Mouse (Mus musculus): Measurements from ENCODE around the gene Eml1.
A peak's percentile ranks its signal among the peaks of the same experiment; 100 is the strongest.

The Eml1 gene

GRCm38 (mm10) chr12:108422858-108423631 is 52.3 kb downstream of the Eml1 start:
- DNase-seq, result peak; percentile 91

- no peak for DNase-seq
Measured at GRCm38 (mm10) chr12:108430964-108431363, 60.2 kb downstream of the Eml1 start.

DNA sequence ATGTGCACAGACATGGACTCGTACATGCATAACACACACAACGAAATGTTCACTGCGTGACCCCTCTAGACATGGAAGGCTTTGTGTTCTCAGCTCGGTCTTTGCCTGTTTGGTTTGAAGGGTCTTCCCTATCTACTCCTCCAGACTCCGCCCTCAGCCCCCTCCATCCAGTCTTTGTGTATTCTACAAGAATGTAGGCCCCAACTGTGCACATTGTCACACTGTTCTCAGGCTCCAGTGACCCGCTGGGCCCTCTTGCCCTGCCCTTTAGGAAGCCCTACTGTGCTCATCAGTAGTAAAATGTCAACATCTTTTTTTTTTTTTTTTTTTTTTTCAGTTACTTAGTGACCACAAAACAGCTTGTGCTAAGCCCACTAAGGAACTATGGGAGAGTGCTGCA is 61.0 kb downstream of the Eml1 start:
- no peak for DNase-seq

- no peak for DNase-seq
Measured at GRCm38 (mm10) chr12:108432578-108432977, 61.8 kb downstream of the Eml1 start.

GRCm38 (mm10) chr12:108433030-108433429 is 62.3 kb downstream of the Eml1 start:
- peak; percentile 62 for DNase-seq

DNA sequence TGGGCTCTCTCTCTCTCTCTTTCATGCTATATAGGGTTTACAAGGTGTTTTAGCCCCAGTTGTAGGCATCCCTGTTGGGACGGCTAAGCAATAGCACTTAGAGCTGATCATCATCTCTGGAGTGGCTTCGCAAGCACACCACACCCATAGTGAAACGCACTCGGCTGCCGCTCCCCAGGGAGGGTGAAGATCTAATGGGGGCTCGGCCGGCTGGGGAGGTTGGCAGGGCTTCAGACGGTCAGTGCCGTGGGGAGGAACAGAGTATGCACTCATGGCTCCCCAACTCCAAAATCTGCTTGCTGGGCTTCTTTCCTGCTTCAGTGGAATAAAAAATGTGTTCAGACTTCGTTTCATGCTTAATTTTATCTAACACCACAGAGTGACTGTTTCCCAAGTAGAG is 62.7 kb downstream of the Eml1 start:
- DNase-seq, result no peak

DNA sequence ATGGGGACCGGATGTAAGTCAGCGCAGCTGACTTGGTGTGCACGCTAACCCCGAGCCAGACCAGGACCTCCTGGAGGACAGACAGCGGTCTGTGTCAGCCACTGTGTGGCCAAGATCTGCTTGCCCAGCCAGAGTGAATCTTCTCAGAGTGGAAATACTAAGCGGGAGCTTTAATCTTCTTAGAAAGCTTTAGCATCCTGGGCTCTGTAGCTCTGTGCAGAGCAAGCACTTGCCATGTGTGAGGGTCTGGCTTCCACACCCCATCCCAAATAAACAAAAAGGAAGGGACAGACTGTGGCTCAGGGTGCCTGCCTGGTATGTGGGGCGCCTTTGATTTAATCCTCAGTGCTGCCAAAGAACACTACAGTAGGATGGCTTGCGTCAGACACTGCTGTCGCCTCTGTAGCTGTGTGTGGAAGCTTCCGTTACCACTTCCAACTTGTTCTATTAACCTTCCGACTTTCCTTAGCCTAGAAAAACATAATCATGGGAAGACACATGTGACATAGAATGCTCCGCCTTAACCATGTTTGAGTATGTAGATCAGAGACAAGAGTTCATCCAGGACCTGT is 64.8 kb downstream of the Eml1 start:
- DNase-seq, result no peak

GRCm38 (mm10) chr12:108436029-108436923 is 65.5 kb downstream of the Eml1 start:
- DNase-seq, result peak; percentile 81

DNA sequence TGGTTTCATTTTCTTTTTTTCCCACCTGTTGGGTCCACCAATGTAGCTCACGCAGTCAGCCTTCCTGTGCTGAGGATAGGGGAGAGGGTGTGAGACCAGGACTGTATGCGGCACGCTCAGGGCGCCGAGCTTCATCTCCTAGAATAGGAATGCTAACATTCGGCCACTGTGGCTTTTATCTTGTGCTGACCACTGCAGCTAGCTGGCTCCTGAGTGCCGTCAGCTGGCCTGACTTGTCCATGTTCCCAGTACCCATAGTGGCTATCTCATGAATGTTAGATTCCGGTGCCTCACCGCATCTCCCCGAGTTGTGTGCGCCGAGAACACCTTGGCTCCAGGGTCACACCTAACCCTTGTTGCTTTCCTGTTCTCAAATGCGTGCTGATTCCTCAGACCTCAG is 66.7 kb downstream of the Eml1 start:
- no peak for DNase-seq

- no peak for DNase-seq
Measured at GRCm38 (mm10) chr12:108443271-108443670, 72.5 kb downstream of the Eml1 start.

DNA sequence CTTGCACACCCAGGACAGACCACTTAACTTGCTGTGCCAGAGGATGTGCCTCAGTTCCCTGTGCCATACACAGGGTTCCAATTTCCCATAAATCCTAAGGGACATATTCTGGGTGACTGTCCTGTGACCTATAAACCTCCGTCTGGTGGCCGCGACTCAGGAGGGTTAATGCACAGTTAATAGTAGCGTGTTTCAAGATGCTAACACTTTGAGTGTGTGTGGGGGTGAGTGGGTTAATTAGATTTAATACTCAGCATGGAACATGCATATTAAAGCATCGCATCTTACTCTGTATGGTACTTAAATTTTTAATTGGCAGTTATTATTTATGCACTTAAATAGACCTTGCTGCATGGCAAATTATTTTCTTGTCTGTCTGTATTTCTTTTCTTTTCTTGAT is 73.0 kb downstream of the Eml1 start:
- DNase-seq, result no peak

DNA sequence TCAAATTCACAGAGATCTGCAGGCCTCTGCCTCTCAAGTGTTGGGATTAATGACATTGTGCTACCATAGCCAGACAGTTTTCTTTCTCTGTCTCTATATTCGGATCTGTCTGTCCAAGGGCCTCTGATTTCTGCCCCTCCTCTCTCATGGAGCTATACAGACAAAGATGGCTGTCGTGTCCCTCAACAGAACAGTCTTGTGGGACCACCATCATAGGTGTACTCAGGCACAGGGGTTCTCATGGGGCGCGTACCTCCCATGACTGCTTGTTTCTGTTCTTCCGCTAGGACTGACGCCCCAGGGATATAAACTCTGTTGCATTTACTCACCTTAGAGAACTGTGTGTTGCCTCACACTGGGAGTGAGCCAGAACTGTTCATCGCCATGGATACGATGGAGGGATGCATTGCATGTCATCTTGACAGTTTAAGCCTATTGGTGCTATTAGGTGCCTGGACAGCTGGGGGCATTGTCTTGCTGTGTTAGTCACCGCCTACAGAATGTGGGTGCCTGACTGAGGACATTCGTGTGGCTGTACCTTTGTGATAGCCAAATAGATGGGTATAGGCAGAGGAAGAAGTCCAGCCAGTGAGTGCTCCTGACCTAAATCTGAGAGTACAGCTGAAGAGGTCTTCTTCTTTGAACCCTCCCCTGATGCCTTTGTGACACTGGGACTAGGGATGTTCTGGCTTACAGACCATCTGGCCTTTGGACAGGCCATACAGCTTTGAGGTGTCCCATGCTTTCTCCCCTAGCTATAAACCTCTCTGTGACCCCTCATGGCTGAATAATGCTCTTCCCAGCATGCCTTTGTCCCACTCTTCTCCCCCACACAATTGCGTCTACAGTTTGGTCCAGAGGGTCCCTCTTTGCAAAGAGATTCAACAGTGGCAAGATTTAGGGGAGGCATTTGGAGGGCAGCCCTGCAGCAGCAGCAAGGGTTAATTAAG is 73.7 kb downstream of the Eml1 start:
- no peak for DNase-seq

- DNase-seq, result no peak
Measured at GRCm38 (mm10) chr12:108446721-108447120, 76.0 kb downstream of the Eml1 start.

DNA sequence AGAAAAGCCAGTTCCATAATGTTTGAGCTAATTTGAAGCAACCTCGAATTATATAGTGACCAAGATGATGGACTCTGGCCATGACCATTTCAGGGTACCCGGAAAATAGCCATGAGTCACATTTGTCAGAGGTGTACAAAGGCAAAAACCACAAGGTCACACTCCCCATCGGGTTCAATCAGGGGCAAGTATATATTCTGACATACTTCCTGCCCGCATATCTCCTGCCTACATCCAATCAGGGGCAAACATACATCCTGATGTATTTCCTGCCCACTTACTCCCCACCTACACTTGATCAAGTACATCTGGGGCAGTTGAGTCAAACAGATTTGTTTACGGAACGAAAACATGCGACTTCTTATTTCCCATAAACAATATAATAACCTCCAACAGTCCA is 77.6 kb downstream of the Eml1 start:
- no peak for DNase-seq

GRCm38 (mm10) chr12:108449935-108450334 is 79.2 kb downstream of the Eml1 start:
- no peak for DNase-seq

GRCm38 (mm10) chr12:108450546-108450945 is 79.8 kb downstream of the Eml1 start:
- DNase-seq, result no peak

DNA sequence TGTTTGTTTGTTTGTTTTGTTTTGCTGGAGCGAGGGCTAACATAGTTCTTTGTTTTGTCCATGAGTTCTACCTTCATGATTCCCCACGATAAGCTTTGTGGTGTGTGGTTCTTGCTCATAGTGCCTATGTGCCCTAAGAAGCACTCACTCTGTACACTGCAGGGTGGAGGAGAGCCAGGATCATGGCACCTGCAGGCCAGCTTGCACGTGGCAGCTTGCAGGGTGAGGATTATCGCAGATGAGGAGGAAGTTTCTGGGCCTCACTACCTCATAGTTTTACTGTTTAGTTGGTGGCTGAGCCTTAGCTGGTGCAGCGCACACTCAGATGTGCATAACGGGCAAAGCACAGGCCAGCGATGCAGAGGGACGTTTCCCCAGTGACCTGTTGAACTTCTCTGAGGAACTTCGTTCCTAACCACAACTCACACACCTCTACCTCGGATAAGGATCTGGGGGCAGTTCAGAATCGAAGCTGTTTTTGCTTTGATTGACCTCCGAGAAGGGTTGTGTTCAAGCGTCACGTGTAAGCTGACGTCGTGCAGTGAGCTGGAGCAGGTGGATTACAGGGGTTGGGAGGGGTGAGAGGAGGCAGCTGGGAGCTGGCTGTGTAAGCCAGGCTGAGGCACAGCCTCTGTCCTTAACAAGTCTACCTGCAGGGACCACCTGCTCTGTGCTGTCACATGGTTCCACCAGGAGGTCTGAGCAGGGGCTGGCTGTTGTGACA is 81.6 kb downstream of the Eml1 start:
- DNase-seq, result no peak

DNA sequence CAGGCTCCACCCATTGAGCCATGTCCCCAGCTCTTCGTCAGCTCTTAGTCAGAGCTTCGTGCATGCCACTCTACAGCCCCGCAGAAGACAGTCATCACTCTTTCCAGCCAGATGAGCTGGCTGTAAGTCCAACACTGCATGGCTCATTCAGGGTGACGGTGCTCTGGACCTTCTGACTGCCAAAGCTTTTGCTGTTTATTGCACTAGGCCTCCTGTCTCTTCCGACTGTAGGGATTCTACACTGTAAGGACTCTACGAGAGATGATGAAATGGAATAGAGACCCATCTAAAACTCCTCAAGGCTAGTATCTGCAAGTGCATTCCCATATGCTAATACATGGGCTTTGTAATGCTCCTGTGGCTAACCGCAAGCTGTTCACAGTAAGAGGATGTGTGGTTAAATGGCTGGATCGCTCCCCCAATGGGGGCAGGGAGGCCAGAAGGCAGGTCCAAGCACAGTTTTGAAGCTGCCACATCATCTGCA is 82.8 kb downstream of the Eml1 start:
- DNase-seq, result no peak

GRCm38 (mm10) chr12:108455004-108455403 is 84.2 kb downstream of the Eml1 start:
- DNase-seq, result peak; percentile 46

DNA sequence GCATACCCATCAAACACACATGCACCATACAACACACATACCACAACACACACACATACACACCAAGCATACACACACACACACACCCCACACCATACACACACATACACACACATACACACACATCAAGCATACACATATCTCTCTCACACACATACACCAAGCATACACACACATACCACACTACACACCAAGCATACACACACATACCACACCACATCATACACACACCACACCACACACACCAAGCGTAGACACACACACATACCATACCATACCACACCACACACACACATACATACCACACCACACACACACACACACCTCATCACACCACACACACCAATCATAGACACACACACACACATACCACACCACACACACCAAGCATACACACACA is 102.1 kb downstream of the Eml1 start:
- DNase-seq, result no peak

GRCm38 (mm10) chr12:108474440-108474839 is 103.7 kb downstream of the Eml1 start:
- no peak for DNase-seq

DNA sequence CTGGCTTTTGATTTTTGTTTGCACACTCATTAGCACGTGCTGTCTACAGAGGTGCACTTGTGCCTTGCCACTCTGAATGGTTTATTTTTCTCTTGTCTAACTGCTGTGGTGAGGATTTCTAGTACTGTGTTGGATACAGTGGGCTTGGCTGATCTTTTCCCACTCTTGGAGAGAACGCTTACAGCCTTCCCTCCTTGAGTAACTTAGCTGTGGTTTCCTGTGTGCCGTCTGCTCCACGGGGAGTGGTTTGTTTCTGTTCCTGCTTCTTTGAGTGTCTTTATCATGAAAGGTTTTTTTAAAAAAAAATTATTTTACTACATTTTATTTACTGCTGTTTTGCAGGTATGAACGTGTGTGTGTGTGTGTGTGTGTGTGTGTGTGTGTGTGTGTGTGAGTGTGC is 108.0 kb downstream of the Eml1 start:
- DNase-seq, result no peak

Measured in right cerebral cortex, adult 18-20 months (tissue).